Mouse (Mus musculus): ENCODE data around the gene Gtf2a1l.

- no peak for TF ChIP-seq CTCF (conservative IDR thresholded peaks at IDR 0.05 in 1 of 2, IDR thresholded peaks at IDR 0.05 in 1 of 2; ENCODE audit: low read depth in 2 of 2, low read length in 2 of 2)
- no peak for TF ChIP-seq EP300 (IDR thresholded peaks at IDR 0.05; ENCODE audit: low read length)
- TF ChIP-seq HCFC1 (IDR thresholded peaks at IDR 0.05; ENCODE audit: low read depth, low read length) = no peak
- no peak for TF ChIP-seq ZC3H11A (IDR thresholded peaks at IDR 0.05; ENCODE audit: low read depth, low read length)
- no peak for TF ChIP-seq POLR2A (IDR thresholded peaks at IDR 0.05; ENCODE audit: low read depth, low read length)
- TF ChIP-seq BHLHE40 (IDR thresholded peaks at IDR 0.05; ENCODE audit: low read depth, low read length) = no peak
Measured at GRCm38 (mm10) chr17:88630554-88630948, 37.9 kb upstream of the Gtf2a1l start.
